Mouse (Mus musculus) heart, postnatal 0 days (tissue): ENCODE measurements at regions not wholly inside any gene's neighbourhood (a gene's known extent, or its start where the extent isn't known, plus 50 kb on each side); places are given as distances from the start of the nearest gene placed in this dataset.

ENCODE experiments used
- CTCF ChIP-seq: IDR thresholded peaks from 2 replicates; pipeline ENCODE4 v1.5.1; 2016; ENCODE audit warnings: antibody characterized with exemption, control low read depth, low read depth
- EP300 ChIP-seq: IDR thresholded peaks from 2 replicates; pipeline ENCODE4 v1.6.1; 2016; ENCODE audit warnings: antibody characterized with exemption, low read depth

- TF ChIP-seq CTCF (no peak), EP300 (no peak)
Measured at GRCm38 (mm10) chr5:119386821-119387220, 283.6 kb upstream of the Tbx3 start.
